Mouse (Mus musculus) kidney, adult 2 months (tissue): ENCODE results near the gene Nfrkb. TPM values are rescaled to one million over a fixed set of nuclear protein-coding genes. Genes with fewer than 3 reads are reported as not detected.

Experiments
- DNase-seq: peaks from one replicate; pipeline ENCODE4 v3.0.0; 2021
- H3K27ac ChIP-seq: fragments of 200-500 bp; 2 replicates; pipeline ENCODE4 v1.5.1; 2012; ENCODE audit warnings: low read depth, low read length, control low read depth, inconsistent platforms; ENCODE audit not compliant: insufficient read depth
- H3K27me3 ChIP-seq: fragments of 200-500 bp; replicated peaks from 2 replicates; pipeline ENCODE4 v1.6.1; 2012; ENCODE audit warnings: mild to moderate bottlenecking, moderate library complexity, low read length, inconsistent platforms; ENCODE audit not compliant: control insufficient read depth, insufficient read depth
- H3K36me3 ChIP-seq: fragments of 200-500 bp; 2 replicates; pipeline ENCODE4 v1.6.1; 2012; ENCODE audit warnings: mild to moderate bottlenecking, moderate library complexity, low read length, inconsistent platforms; ENCODE audit not compliant: control insufficient read depth, insufficient read depth
- H3K4me1 ChIP-seq: fragments of 200-500 bp; 2 replicates; pipeline ENCODE4 v1.6.1; 2011; ENCODE audit warnings: low read length; ENCODE audit not compliant: control insufficient read depth, insufficient read depth
- H3K4me3 ChIP-seq: fragments of 200-500 bp; 2 replicates; pipeline ENCODE4 v1.5.1; 2011; ENCODE audit warnings: mild to moderate bottlenecking, low read depth, low read length, control low read depth; ENCODE audit not compliant: insufficient read depth
- CTCF ChIP-seq: fragments of 200-500 bp; conservative IDR thresholded peaks from 2 replicates; pipeline ENCODE4 v1.5.1; 2011; ENCODE audit warnings: low read depth, mild to moderate bottlenecking, control low read depth, low read length, moderate library complexity, mixed read lengths; ENCODE audit not compliant: insufficient read depth, insufficient read length
- POLR2A ChIP-seq: fragments of 200-500 bp; IDR thresholded peaks from one replicate; pipeline ENCODE4 v1.6.1; 2011; ENCODE audit warnings: low read depth, low read length, control low read depth
- WGBS: fragments of 180-500 bp; shearing (Covaris S2); methylation state at CpG from one replicate; pipeline ENCODE4 v1.1.7; 2018; 5-methylcytosine and 5-hydroxymethylcytosine counted together
- polyA plus RNA-seq: library from polyadenylated mRNA; depleted of rRNA; stranded (reverse); fragments of >200 nt; gene quantifications from 2 replicates; pipeline ENCODE4 v1.2.3, GENCODE M21; 2012; rRNA removed

Nfrkb gene
- 12.4 and 13.8 TPM in 2 replicates for polyA plus RNA-seq

DNA sequence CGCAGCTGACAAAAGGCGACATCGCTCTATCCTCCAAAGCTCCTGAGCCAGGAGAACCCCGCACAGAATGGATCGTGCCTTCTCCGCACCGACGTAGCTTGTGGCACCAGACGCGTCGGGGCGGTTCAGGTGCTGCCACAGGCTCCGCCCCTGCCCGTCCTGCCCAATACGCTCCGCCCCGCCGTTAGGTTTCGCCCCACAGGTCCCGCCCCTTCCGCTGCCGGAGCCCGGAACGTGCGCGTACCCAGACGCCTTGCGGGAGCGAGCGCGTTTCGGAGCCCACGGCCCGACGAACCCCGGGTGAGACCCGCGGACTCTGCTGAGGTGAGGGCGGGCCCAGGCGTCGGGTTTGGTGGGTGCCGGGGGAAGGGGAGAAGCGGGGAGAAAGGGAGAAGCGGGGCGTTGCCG, at the start of gene Nfrkb:
TSS of gene Nfrkb (plus strand) at position 246 of the 408 bp plus-strand sequence.
- Histone ChIP-seq H3K4me3 (peak within 1 kb of the TSS; percentile 89), H3K36me3 (no peaks in the 10 kb centered on the region), H3K4me1 (peaks cover 2% of the 10 kb centered on the region; the same call in 1 of the 2 replicates), H3K27me3 (no peaks in the 10 kb centered on the region), H3K27ac (no peak within 1 kb of the TSS)
- DNase-seq, result peak; percentile 97
- no peak for TF ChIP-seq CTCF
- TF ChIP-seq POLR2A, result peak; percentile 83
- 1% methylated on average over 46 of the region's 46 CpGs for WGBS

DNA sequence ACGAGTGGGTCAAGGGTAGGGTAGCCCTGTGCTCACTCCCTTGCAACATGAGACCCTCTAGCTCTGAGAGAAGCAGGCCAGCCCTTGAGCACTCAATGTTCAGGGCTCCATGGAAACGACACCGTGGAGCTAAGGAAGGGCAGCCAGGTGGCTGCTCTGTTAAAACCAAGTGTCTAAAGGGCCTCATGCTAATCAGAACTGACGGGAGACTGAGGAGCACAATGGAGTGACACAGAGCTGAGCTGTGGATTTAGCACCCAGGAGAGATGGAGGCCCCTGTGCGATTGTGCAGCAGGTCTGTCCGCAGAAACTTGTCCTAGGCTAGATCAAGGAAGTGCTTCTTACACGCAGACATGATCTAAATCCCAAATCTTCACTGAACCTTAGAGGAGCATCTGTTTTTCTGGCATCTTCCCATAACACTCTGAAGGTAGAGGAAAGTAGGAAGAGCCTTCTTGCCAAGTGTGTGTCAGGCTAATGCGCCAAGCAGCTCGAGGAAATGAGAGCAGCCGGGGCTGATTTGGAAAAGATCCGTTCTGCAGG, 41.6 kb upstream of the Nfrkb start:
- no peaks in the 10 kb centered on the region for H3K4me1 ChIP-seq
- H3K4me3 ChIP-seq, result no peak overlapping the region
- WGBS, result 73% methylated on average over 11 of the region's 11 CpGs
- no peak for TF ChIP-seq CTCF
- TF ChIP-seq POLR2A, result no peak
- DNase-seq, result no peak
- no peaks in the 10 kb centered on the region for H3K27me3 ChIP-seq
- no peak overlapping the region for H3K27ac ChIP-seq
- H3K36me3 ChIP-seq, result no peaks in the 10 kb centered on the region

DNA sequence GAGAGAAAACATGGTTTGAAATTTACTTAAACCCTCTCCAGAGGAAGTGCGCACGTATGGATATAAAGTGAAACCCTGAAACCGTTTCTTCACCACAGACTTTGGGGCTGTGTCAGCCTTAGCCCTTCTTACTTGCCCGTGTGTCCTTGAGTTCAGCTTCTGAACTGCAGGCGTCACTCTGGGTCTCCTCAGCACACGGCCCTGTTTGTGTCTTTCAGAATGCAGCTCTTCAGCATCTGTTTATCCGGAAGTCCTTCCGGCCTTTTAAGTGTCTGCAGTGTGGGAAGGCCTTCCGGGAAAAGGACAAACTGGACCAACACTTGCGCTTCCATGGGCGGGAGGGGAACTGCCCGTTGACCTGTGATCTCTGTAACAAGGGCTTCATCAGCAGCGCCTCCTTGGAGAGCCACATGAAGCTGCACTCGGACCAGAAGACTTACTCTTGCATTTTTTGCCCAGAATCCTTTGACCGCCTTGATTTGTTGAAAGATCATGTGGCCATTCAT, 39.4 kb upstream of the Nfrkb start:
- H3K27me3 ChIP-seq, result no peaks in the 10 kb centered on the region
- DNase-seq, result peak; percentile 25
- no peak overlapping the region for H3K4me3 ChIP-seq
- TF ChIP-seq POLR2A (no peak), CTCF (no peak)
- H3K36me3 ChIP-seq, result no peaks in the 10 kb centered on the region
- H3K27ac ChIP-seq, result no peak overlapping the region
- H3K4me1 ChIP-seq, result no peaks in the 10 kb centered on the region
- 63% methylated on average over 15 of the region's 15 CpGs for WGBS

DNA sequence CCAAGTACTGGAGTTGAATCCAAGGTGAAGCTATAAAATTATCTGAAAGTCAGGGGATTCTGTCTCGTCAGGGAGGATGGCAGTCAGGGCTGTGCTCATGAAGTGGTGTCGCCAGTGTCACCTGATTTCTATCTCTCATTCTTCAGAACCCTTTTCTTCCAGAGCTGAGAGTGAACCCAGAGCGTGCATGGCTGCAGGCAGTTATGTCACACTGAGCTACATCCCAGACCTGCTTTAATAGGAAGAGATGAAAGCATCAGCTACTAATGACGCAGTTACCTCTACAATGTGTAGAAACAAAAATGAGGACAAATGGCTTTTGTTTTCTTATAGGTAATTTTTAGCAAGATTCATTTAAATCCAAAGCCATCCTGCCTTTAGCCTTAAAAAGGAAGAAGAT, 37.5 kb upstream of the Nfrkb start:
- no peaks in the 10 kb centered on the region for H3K27me3 ChIP-seq
- no peak overlapping the region for H3K4me3 ChIP-seq
- H3K4me1 ChIP-seq, result no peaks in the 10 kb centered on the region
- H3K27ac ChIP-seq, result no peak overlapping the region
- WGBS, result 79% methylated on average over 4 of the region's 4 CpGs
- no peaks in the 10 kb centered on the region for H3K36me3 ChIP-seq
- DNase-seq, result no peak
- TF ChIP-seq POLR2A, result no peak
- TF ChIP-seq CTCF, result no peak

DNA sequence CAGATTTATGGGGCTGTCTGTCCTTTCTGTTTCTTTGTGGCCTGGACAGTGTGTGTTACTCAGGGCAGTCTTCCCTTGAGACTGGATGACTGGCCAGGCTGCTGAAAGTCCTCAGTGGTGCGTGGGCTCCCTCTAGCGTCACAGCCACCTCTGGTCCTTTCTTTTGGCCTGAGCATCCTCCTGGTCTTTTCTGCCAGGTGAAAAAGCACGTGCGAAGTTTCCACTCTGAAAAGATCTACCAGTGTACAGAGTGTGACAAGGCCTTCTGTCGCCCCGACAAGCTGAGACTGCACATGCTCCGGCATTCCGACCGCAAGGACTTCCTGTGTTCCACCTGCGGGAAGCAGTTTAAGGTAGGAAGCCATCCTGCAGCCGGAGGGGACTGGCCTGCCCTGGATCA, 37.1 kb upstream of the Nfrkb start:
- TF ChIP-seq CTCF (peak; percentile 98), POLR2A (no peak)
- Histone ChIP-seq H3K27me3 (no peaks in the 10 kb centered on the region), H3K27ac (no peak overlapping the region), H3K4me1 (no peaks in the 10 kb centered on the region), H3K36me3 (no peaks in the 10 kb centered on the region), H3K4me3 (no peak overlapping the region)
- WGBS, result 68% methylated on average over 11 of the region's 11 CpGs
- DNase-seq, result peak; percentile 77

DNA sequence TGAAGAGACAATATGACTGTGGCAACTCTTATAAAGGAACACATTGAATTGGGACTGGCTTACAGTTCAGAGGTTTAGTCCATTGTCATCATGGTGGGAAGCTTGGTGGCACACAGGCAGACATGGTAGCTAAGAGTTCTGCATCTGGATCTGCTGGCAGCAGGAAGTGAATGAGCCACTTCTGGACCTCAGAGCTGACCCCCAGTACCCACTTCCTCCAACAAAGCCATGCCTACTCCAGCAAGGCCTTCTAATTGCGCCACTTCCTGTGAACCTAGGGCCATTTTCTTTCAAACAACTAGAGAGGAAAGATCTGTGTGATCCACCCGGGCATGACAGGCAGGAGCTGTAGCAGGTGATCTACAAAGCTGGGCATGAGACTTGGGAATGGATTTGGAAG, 33.3 kb upstream of the Nfrkb start:
- no peaks in the 10 kb centered on the region for H3K36me3 ChIP-seq
- H3K4me3 ChIP-seq, result no peak overlapping the region
- no peak overlapping the region for H3K27ac ChIP-seq
- no peaks in the 10 kb centered on the region for H3K4me1 ChIP-seq
- no peak for TF ChIP-seq CTCF
- TF ChIP-seq POLR2A, result no peak
- 73% methylated on average over 2 of the region's 2 CpGs for WGBS
- no peaks in the 10 kb centered on the region for H3K27me3 ChIP-seq
- DNase-seq, result no peak

DNA sequence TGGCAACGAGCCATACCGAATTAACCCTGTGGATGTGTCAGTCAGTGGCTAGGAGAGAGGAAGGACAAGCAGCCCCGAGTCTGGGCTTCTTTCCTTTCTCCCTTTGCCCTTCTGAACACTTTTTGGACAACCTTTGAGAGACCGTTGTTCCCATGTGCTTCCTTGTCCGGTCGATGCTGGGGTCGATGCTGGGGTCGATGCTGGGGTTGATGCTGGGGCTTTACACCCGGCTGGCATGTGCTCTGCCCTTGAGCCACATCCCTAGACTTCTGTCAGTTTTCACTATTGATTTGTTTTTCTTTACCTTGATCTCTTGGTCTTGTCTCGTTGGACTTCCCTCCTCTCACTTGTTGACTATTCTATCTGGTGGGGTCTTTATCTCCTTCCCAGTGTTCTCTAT, 32.5 kb upstream of the Nfrkb start:
- Histone ChIP-seq H3K4me3 (no peak overlapping the region), H3K27ac (no peak overlapping the region), H3K36me3 (no peaks in the 10 kb centered on the region), H3K27me3 (no peaks in the 10 kb centered on the region), H3K4me1 (no peaks in the 10 kb centered on the region)
- no peak for TF ChIP-seq POLR2A
- no peak for TF ChIP-seq CTCF
- 72% methylated on average over 10 of the region's 10 CpGs for WGBS
- DNase-seq, result no peak

DNA sequence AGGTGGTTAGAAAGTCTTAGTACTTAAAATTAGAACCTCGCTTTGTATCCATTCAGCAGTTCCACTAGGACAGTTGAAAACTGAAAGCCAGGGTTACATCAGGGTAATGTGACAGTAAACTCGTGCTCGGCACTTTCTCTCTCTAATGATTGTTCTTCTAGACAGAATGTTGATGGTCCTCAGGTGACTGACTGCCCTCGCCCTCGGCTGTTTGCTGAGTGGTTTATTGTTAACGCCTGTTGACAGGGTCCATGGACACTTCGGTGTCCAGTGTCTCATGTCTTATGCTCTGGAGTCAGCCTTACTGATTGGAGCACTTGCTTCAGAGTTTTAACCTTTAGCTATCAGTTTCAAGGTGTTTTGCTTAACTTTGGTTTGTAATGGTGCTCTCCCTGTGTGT, 31.9 kb upstream of the Nfrkb start:
- Histone ChIP-seq H3K4me3 (no peak overlapping the region), H3K4me1 (no peaks in the 10 kb centered on the region), H3K27ac (no peak overlapping the region), H3K27me3 (no peaks in the 10 kb centered on the region), H3K36me3 (no peaks in the 10 kb centered on the region)
- no peak for TF ChIP-seq CTCF
- no peak for TF ChIP-seq POLR2A
- no peak for DNase-seq
- WGBS, result 64% methylated on average over 7 of the region's 7 CpGs
